Mouse (Mus musculus) lung, postnatal 0 days (tissue): ENCODE results near the gene Scly. TPM values are rescaled to one million over a fixed set of nuclear protein-coding genes. Genes with fewer than 3 reads are reported as not detected.

Experiments
- ATAC-seq: fragments of 200-750 bp; cut with Nextera tagmentation; 2 replicates; pipeline ENCODE4 v1.8.0; 2017; ENCODE audit warnings: moderate library complexity
- DNase-seq: peaks from one replicate; pipeline ENCODE4 v3.0.0-alpha.2; 2016; ENCODE audit warnings: low spot score
- H3K27ac ChIP-seq: fragments of 300-500 bp; sonication (generic); 2 replicates; pipeline ENCODE4 v1.5.1; 2014; ENCODE audit warnings: antibody characterized with exemption, mild to moderate bottlenecking, low read length, mixed read lengths
- H3K27me3 ChIP-seq: fragments of 300-500 bp; sonication (generic); replicated peaks from 2 replicates; pipeline ENCODE4 v1.6.1; 2014; ENCODE audit warnings: low read length, mixed read lengths; ENCODE audit not compliant: insufficient read depth
- H3K36me3 ChIP-seq: fragments of 300-500 bp; sonication (generic); 2 replicates; pipeline ENCODE4 v1.6.1; 2014; ENCODE audit warnings: low read length, mixed read lengths; ENCODE audit not compliant: insufficient read depth
- H3K4me1 ChIP-seq: fragments of 300-500 bp; sonication (generic); 2 replicates; pipeline ENCODE4 v1.6.1; 2014; ENCODE audit warnings: antibody characterized with exemption, low read depth, low read length, mixed read lengths; ENCODE audit not compliant: insufficient read depth
- H3K4me2 ChIP-seq: fragments of 300-500 bp; sonication (generic); replicated peaks from 2 replicates; pipeline ENCODE4 v1.6.1; 2014; ENCODE audit warnings: low read depth, mild to moderate bottlenecking, low read length, moderate library complexity, mixed read lengths
- H3K4me3 ChIP-seq: fragments of 300-500 bp; sonication (generic); 2 replicates; pipeline ENCODE4 v1.5.1; 2014; ENCODE audit warnings: low read depth, low read length
- H3K9ac ChIP-seq: fragments of 300-500 bp; sonication (generic); replicated peaks from 2 replicates; pipeline ENCODE4 v1.6.1; 2014; ENCODE audit warnings: low read depth, mild to moderate bottlenecking
- H3K9me3 ChIP-seq: fragments of 300-500 bp; sonication (generic); 2 replicates; pipeline ENCODE4 v1.6.1; 2016; ENCODE audit warnings: low read length, mixed read lengths
- CTCF ChIP-seq: IDR thresholded peaks from 2 replicates; pipeline ENCODE4 v1.5.1; 2016; ENCODE audit warnings: antibody characterized with exemption, mild to moderate bottlenecking
- EP300 ChIP-seq: IDR thresholded peaks from 2 replicates; pipeline ENCODE4 v1.6.1; 2016; ENCODE audit warnings: antibody characterized with exemption, mild to moderate bottlenecking, control low read depth
- WGBS: fragments of 180-500 bp; shearing (Covaris S2); extraction: QIAGEN DNeasy Blood & Tissue Kit; methylation state at CpG from one replicate; pipeline ENCODE4 v1.1.7; 2014; 5-methylcytosine and 5-hydroxymethylcytosine counted together
- polyA plus RNA-seq: library from polyadenylated mRNA; unstranded; fragments of >200 nt; fragmentation: Nextera tagmentation; extraction: Ambion mirVana; gene quantifications from 2 replicates; pipeline ENCODE4 v1.2.1, GENCODE M21; 2015

The Scly gene
- 8.7 and 11.1 TPM in 2 replicates for polyA plus RNA-seq

- H3K36me3 ChIP-seq = no peaks in the 10 kb centered on the region
- no peaks in the 10 kb centered on the region for H3K27me3 ChIP-seq
- peak within 1 kb of the TSS; percentile 77 for H3K4me3 ChIP-seq
- peak within 1 kb of the TSS; percentile 81 for H3K4me2 ChIP-seq
- H3K27ac ChIP-seq = peak within 1 kb of the TSS; percentile 38; the same call in 1 of the 2 replicates
- no peaks in the 10 kb centered on the region for H3K9me3 ChIP-seq
- no peaks in the 10 kb centered on the region for H3K4me1 ChIP-seq
- peak; percentile 99 for ATAC-seq
- TF ChIP-seq CTCF (peak; percentile 26; the same call in 1 of the 2 replicates), EP300 (no peak)
- DNase-seq = peak; percentile 95
- peak within 1 kb of the TSS; percentile 75 for H3K9ac ChIP-seq
- WGBS = 3% methylated on average over 57 of the region's 65 CpGs
Measured at GRCm38 (mm10) chr1:91297799-91298744, at the start of gene Scly. Gene Scly (plus strand): TSS chr1:91298338.

GRCm38 (mm10) chr1:91248970-91249369 lies 49.2 kb upstream of the Scly start:
- Histone ChIP-seq H3K4me1 (peaks cover 13% of the 10 kb centered on the region), H3K4me2 (no peak overlapping the region)

GRCm38 (mm10) chr1:91249564-91250414 lies 48.3 kb upstream of the Scly start, which contains the start of gene Ube2f:
Gene Ube2f (plus strand): TSS chr1:91250304.
- peak within 1 kb of the TSS; percentile 94 for H3K27ac ChIP-seq
- peak; percentile 99 for ATAC-seq
- WGBS = under 1% methylated on average over 41 of the region's 43 CpGs
- peak; percentile 99 for DNase-seq
- TF ChIP-seq CTCF = peak; percentile 65
- peak; percentile 85 for TF ChIP-seq EP300
- no peaks in the 10 kb centered on the region for H3K27me3 ChIP-seq
- peak within 1 kb of the TSS; percentile 97 for H3K4me3 ChIP-seq
- H3K4me1 ChIP-seq = peaks cover 13% of the 10 kb centered on the region
- H3K9me3 ChIP-seq = no peaks in the 10 kb centered on the region
- H3K4me2 ChIP-seq = peak within 1 kb of the TSS; percentile 88
- H3K36me3 ChIP-seq = no peaks in the 10 kb centered on the region
- peak within 1 kb of the TSS; percentile 95 for H3K9ac ChIP-seq

More at GRCm38 (mm10) chr1:91248970-91249369, 49.2 kb upstream of the Scly start:
- Histone ChIP-seq H3K27ac (no peak overlapping the region), H3K36me3 (no peaks in the 10 kb centered on the region), H3K9me3 (no peaks in the 10 kb centered on the region), H3K9ac (no peak overlapping the region), H3K27me3 (no peaks in the 10 kb centered on the region), H3K4me3 (no peak overlapping the region)
- no peak for DNase-seq
- WGBS = 42% methylated on average over 4 of the region's 4 CpGs
- ATAC-seq = no peak
- no peak for TF ChIP-seq EP300
- TF ChIP-seq CTCF = no peak

GRCm38 (mm10) chr1:91250415-91251147 lies 47.6 kb upstream of the Scly start:
- WGBS = under 1% methylated on average over 61 of the region's 70 CpGs
- ATAC-seq = peak; percentile 63
- peak; percentile 31 for DNase-seq
- Histone ChIP-seq H3K27ac (peak overlapping the region; percentile 94), H3K4me3 (peak overlapping the region; percentile 97), H3K9ac (peak overlapping the region; percentile 95), H3K4me1 (peaks cover 13% of the 10 kb centered on the region), H3K4me2 (peak overlapping the region; percentile 88), H3K36me3 (no peaks in the 10 kb centered on the region), H3K9me3 (no peaks in the 10 kb centered on the region), H3K27me3 (no peaks in the 10 kb centered on the region)
- no peak for TF ChIP-seq EP300

- H3K27ac ChIP-seq = peak overlapping the region; percentile 94
- H3K27me3 ChIP-seq = no peaks in the 10 kb centered on the region
- peaks cover 13% of the 10 kb centered on the region for H3K4me1 ChIP-seq
- 33% methylated on average over 5 of the region's 5 CpGs for WGBS
- peak overlapping the region; percentile 97 for H3K4me3 ChIP-seq
- no peaks in the 10 kb centered on the region for H3K36me3 ChIP-seq
- no peak for TF ChIP-seq EP300
- no peak for TF ChIP-seq CTCF
- peak overlapping the region; percentile 95 for H3K9ac ChIP-seq
- ATAC-seq (no peak), DNase-seq (peak; percentile 32)
- no peaks in the 10 kb centered on the region for H3K9me3 ChIP-seq
- peak overlapping the region; percentile 88 for H3K4me2 ChIP-seq
Measured at GRCm38 (mm10) chr1:91251148-91251650, 46.9 kb upstream of the Scly start.
